Mouse (Mus musculus) kidney, postnatal 25 days (tissue): ENCODE results near the gene Gm26897.

Experiments
- DNase-seq, 2 experiments: peaks; one replicate each; pipeline ENCODE4 v3.0.0; 2021; ENCODE audit warnings: mixed read lengths in 2 of 2

The Gm26897 gene

GRCm38 (mm10) chr5:111754484-111755139 is 20.9 kb downstream of the Gm26897 start:
- no peak for DNase-seq

GRCm38 (mm10) chr5:111755330-111755729 is 21.6 kb downstream of the Gm26897 start:
- DNase-seq, result no peak

- DNase-seq, result peak in 1 of 2 experiments; percentile 6
Measured at GRCm38 (mm10) chr5:111760721-111761480, 27.2 kb downstream of the Gm26897 start.

- no peak for DNase-seq
Measured at GRCm38 (mm10) chr5:111761574-111761973, 27.9 kb downstream of the Gm26897 start.

GRCm38 (mm10) chr5:111762085-111762484 is 28.4 kb downstream of the Gm26897 start:
- DNase-seq, result peak; percentile 41 to 54

GRCm38 (mm10) chr5:111765671-111766290 is 32.1 kb downstream of the Gm26897 start:
- DNase-seq, result no peak

GRCm38 (mm10) chr5:111766696-111767095 is 33.0 kb downstream of the Gm26897 start:
- no peak for DNase-seq

- peak; percentile 13 to 53 for DNase-seq
Measured at GRCm38 (mm10) chr5:111770266-111770665, 36.5 kb downstream of the Gm26897 start.

GRCm38 (mm10) chr5:111772127-111772526 is 38.4 kb downstream of the Gm26897 start:
- no peak for DNase-seq

GRCm38 (mm10) chr5:111772591-111773406 is 39.1 kb downstream of the Gm26897 start:
- DNase-seq, result no peak

- no peak for DNase-seq
Measured at GRCm38 (mm10) chr5:111773407-111773733, 39.6 kb downstream of the Gm26897 start.

GRCm38 (mm10) chr5:111776246-111776645 is 42.5 kb downstream of the Gm26897 start:
- no peak for DNase-seq

- no peak for DNase-seq
Measured at GRCm38 (mm10) chr5:111778093-111778492, 44.4 kb downstream of the Gm26897 start.

- no peak for DNase-seq
Measured at GRCm38 (mm10) chr5:111779776-111780485, 46.2 kb downstream of the Gm26897 start.
